Mouse (Mus musculus) thymus, postnatal 0 days (tissue): ENCODE measurements around the gene Garnl3. TPM values are rescaled to one million over a fixed set of nuclear protein-coding genes. Genes with fewer than 3 reads are reported as not detected.

ENCODE experiments used
- polyA plus RNA-seq: library from polyadenylated mRNA; unstranded; fragments of >200 nt; fragmentation: Nextera tagmentation; extraction: Ambion mirVana; gene quantifications from 2 replicates; pipeline ENCODE4 v1.2.1, GENCODE M21; 2015

The Garnl3 gene
- polyA plus RNA-seq, 1 experiment from 2014 or later, result 1.0 TPM

Other genes starting within 250 kb of the Garnl3 start
- gene Rpl12, start 170.1 kb downstream of the Garnl3 start, polyA plus RNA-seq, result 269 and 272 TPM in 2 replicates
- gene Lrsam1, start 170.0 kb downstream of the Garnl3 start, polyA plus RNA-seq, result 3.3 and 4.0 TPM in 2 replicates
- gene Slc2a8, start 149.6 kb downstream of the Garnl3 start, polyA plus RNA-seq, result 13.1 and 13.6 TPM in 2 replicates
- gene Angptl2, start 84.4 kb upstream of the Garnl3 start, polyA plus RNA-seq, result 29.8 and 34.7 TPM in 2 replicates
- gene Ralgps1, start 239.8 kb upstream of the Garnl3 start, polyA plus RNA-seq, result 3.9 and 5.5 TPM in 2 replicates